Mouse (Mus musculus) stomach, postnatal 0 days (tissue): ENCODE data around the gene Cnfn. TPM values are rescaled to one million over a fixed set of nuclear protein-coding genes. Genes with fewer than 3 reads are reported as not detected.
A peak's percentile ranks its signal among the peaks of the same experiment; 100 is the strongest.

Source experiments
- ATAC-seq: fragments of 200-750 bp; cut with Nextera tagmentation; 2 replicates; pipeline ENCODE4 v1.8.0; 2017; ENCODE audit not compliant: low FRiP score, low TSS enrichment
- DNase-seq: peaks from one replicate; pipeline ENCODE4 v3.0.0-alpha.2; 2016; ENCODE audit warnings: low spot score
- H3K27ac ChIP-seq: fragments of 300-500 bp; sonication (generic); replicated peaks from 2 replicates; pipeline ENCODE4 v1.5.1; 2014; ENCODE audit warnings: mild to moderate bottlenecking, control low read depth
- H3K27me3 ChIP-seq: fragments of 300-500 bp; sonication (generic); 2 replicates; pipeline ENCODE4 v1.6.1; 2014; ENCODE audit warnings: low read length; ENCODE audit not compliant: control insufficient read depth, insufficient read depth
- H3K36me3 ChIP-seq: fragments of 300-500 bp; sonication (generic); 2 replicates; pipeline ENCODE4 v1.6.1; 2014; ENCODE audit warnings: low read length, mixed read lengths; ENCODE audit not compliant: control insufficient read depth, insufficient read depth
- H3K4me1 ChIP-seq: fragments of 300-500 bp; sonication (generic); replicated peaks from 2 replicates; pipeline ENCODE4 v1.6.1; 2014; ENCODE audit warnings: antibody characterized with exemption; ENCODE audit not compliant: control insufficient read depth, insufficient read depth
- H3K4me2 ChIP-seq: fragments of 300-500 bp; sonication (generic); replicated peaks from 2 replicates; pipeline ENCODE4 v1.6.1; 2014; ENCODE audit warnings: low read depth, mild to moderate bottlenecking, control low read depth, moderate library complexity
- H3K4me3 ChIP-seq: fragments of 300-500 bp; sonication (generic); 2 replicates; pipeline ENCODE4 v1.5.1; 2014; ENCODE audit warnings: low read depth, low read length, control low read depth
- H3K9ac ChIP-seq: fragments of 300-500 bp; sonication (generic); 2 replicates; pipeline ENCODE4 v1.6.1; 2014; ENCODE audit warnings: mild to moderate bottlenecking, low read length, control low read depth, mixed read lengths
- H3K9me3 ChIP-seq: fragments of 300-500 bp; sonication (generic); 2 replicates; pipeline ENCODE4 v1.6.1; 2016; ENCODE audit warnings: low read length; ENCODE audit not compliant: control insufficient read depth
- CTCF ChIP-seq: IDR thresholded peaks from 2 replicates; pipeline ENCODE4 v1.5.1; 2016; ENCODE audit warnings: antibody characterized with exemption, low read depth, mild to moderate bottlenecking, moderate library complexity
- EP300 ChIP-seq: optimal IDR thresholded peaks from 2 replicates; pipeline ENCODE3; 2016; ENCODE audit warnings: antibody characterized with exemption
- WGBS: fragments of 180-500 bp; shearing (Covaris S2); extraction: QIAGEN DNeasy Blood & Tissue Kit; methylation state at CpG from one replicate; pipeline ENCODE4 v1.1.7; 2014; 5-methylcytosine and 5-hydroxymethylcytosine counted together
- polyA plus RNA-seq: library from polyadenylated mRNA; unstranded; fragments of >200 nt; fragmentation: Nextera tagmentation; extraction: Ambion mirVana; gene quantifications from 2 replicates; pipeline ENCODE4 v1.2.1, GENCODE M21; 2015

Cnfn gene
- polyA plus RNA-seq, 1 experiment from 2014 or later, result 4,615 TPM

- peak; percentile 53 for DNase-seq
- H3K9ac ChIP-seq, result peak overlapping the region; percentile 35; the same call in 1 of the 2 replicates
- no peak for ATAC-seq
Observed at GRCm38 (mm10) chr7:25367632-25368293, 1.8 kb downstream of the Cnfn start.

GRCm38 (mm10) chr7:25365937-25366625, 3.4 kb downstream of the Cnfn start:
- H3K4me2 ChIP-seq, result no peak overlapping the region
- DNase-seq (no peak), ATAC-seq (no peak)
- H3K9me3 ChIP-seq, result no peaks in the 10 kb centered on the region
- TF ChIP-seq EP300, result no peak
- TF ChIP-seq CTCF, result no peak
- no peaks in the 10 kb centered on the region for H3K4me1 ChIP-seq
- H3K36me3 ChIP-seq, result 0 out of 2 replicates have a peak, but pooled peaks cover 5% of the 10 kb centered on the region
- no peak overlapping the region; the same call in 1 of the 2 replicates for H3K27ac ChIP-seq
- H3K9ac ChIP-seq, result no peak overlapping the region
- no peak overlapping the region for H3K4me3 ChIP-seq
- WGBS, result 39% methylated on average over 13 of the region's 13 CpGs
- peaks cover 8% of the 10 kb centered on the region; the same call in 1 of the 2 replicates for H3K27me3 ChIP-seq

More at GRCm38 (mm10) chr7:25367632-25368293, 1.8 kb downstream of the Cnfn start:
- 0 out of 2 replicates have a peak, but pooled peaks cover 5% of the 10 kb centered on the region for H3K36me3 ChIP-seq
- TF ChIP-seq EP300 (no peak), CTCF (peak; percentile 72)
- no peak overlapping the region for H3K27ac ChIP-seq
- WGBS, result 4% methylated on average over 33 of the region's 33 CpGs
- peaks cover 8% of the 10 kb centered on the region; the same call in 1 of the 2 replicates for H3K27me3 ChIP-seq
- peak overlapping the region; percentile 25 for H3K4me3 ChIP-seq
- H3K4me2 ChIP-seq, result peak overlapping the region; percentile 27
- no peaks in the 10 kb centered on the region for H3K4me1 ChIP-seq
- H3K9me3 ChIP-seq, result no peaks in the 10 kb centered on the region

GRCm38 (mm10) chr7:25363632-25364031, 5.9 kb downstream of the Cnfn start:
- Histone ChIP-seq H3K9ac (no peak overlapping the region), H3K9me3 (no peaks in the 10 kb centered on the region), H3K36me3 (peaks cover 10% of the 10 kb centered on the region; the same call in 1 of the 2 replicates), H3K4me1 (no peaks in the 10 kb centered on the region), H3K4me3 (no peak overlapping the region), H3K27ac (no peak overlapping the region), H3K27me3 (peaks cover 8% of the 10 kb centered on the region; the same call in 1 of the 2 replicates), H3K4me2 (no peak overlapping the region)
- WGBS, result 94% methylated on average over 17 of the region's 17 CpGs
- ATAC-seq (no peak; the same call in 1 of the 2 replicates), DNase-seq (no peak)
- TF ChIP-seq CTCF (no peak), EP300 (no peak)

GRCm38 (mm10) chr7:25363151-25363550, 6.4 kb downstream of the Cnfn start:
- DNase-seq, result peak; percentile 38
- Histone ChIP-seq H3K27ac (no peak overlapping the region), H3K27me3 (peaks cover 4% of the 10 kb centered on the region; the same call in 1 of the 2 replicates), H3K9me3 (no peaks in the 10 kb centered on the region), H3K9ac (no peak overlapping the region), H3K4me2 (no peak overlapping the region), H3K4me3 (no peak overlapping the region), H3K4me1 (no peaks in the 10 kb centered on the region), H3K36me3 (peaks cover 10% of the 10 kb centered on the region; the same call in 1 of the 2 replicates)
- ATAC-seq, result no peak; the same call in 1 of the 2 replicates
- 90% methylated on average over 19 of the region's 19 CpGs for WGBS
- TF ChIP-seq EP300, result no peak
- TF ChIP-seq CTCF, result peak; percentile 54

GRCm38 (mm10) chr7:25358721-25359206, 10.8 kb downstream of the Cnfn start:
- Histone ChIP-seq H3K4me1 (no peaks in the 10 kb centered on the region), H3K4me2 (no peak overlapping the region), H3K27me3 (no peaks in the 10 kb centered on the region), H3K4me3 (no peak overlapping the region), H3K27ac (no peak overlapping the region), H3K9me3 (no peaks in the 10 kb centered on the region), H3K9ac (no peak overlapping the region), H3K36me3 (peaks cover 10% of the 10 kb centered on the region; the same call in 1 of the 2 replicates)
- DNase-seq (no peak), ATAC-seq (peak; percentile 37; the same call in 1 of the 2 replicates)
- 72% methylated on average over 19 of the region's 19 CpGs for WGBS
- no peak for TF ChIP-seq CTCF
- no peak for TF ChIP-seq EP300
